Mouse (Mus musculus): ENCODE results near the gene Tnpo2. TPM values are rescaled to one million over a fixed set of nuclear protein-coding genes. Genes with fewer than 3 reads are reported as not detected.

The Tnpo2 gene
- polyA plus RNA-seq, 1 experiment from 2014 or later: 19.9 TPM

GRCm38 (mm10) chr8:84995680-84996079, 41.0 kb upstream of the Tnpo2 start:
- H3K9me3 ChIP-seq (ENCODE audit: control insufficient read depth, low read length): no peaks in the 10 kb centered on the region
- H3K9ac ChIP-seq (ENCODE audit: low read length): no peak overlapping the region; the same call in 1 of the 2 replicates
- H3K27ac ChIP-seq (ENCODE audit: low read depth, low read length): no peak overlapping the region
- no peaks in the 10 kb centered on the region; the same call in 1 of the 2 replicates for H3K27me3 ChIP-seq (ENCODE audit: control insufficient read depth, insufficient read depth, low read length)
- H3K4me1 ChIP-seq (replicated peaks; ENCODE audit: control insufficient read depth, insufficient read depth, low read length): peaks cover 3% of the 10 kb centered on the region; the same call in 1 of the 2 replicates
- DNase-seq (ENCODE audit: low spot score) (no peak), ATAC-seq (replicated peaks; ENCODE audit: low FRiP score) (no peak)
- H3K4me2 ChIP-seq (ENCODE audit: low read depth, low read length, severe bottlenecking): no peak overlapping the region
- WGBS: 21% methylated on average over 25 of the region's 25 CpGs
- no peak overlapping the region for H3K4me3 ChIP-seq (ENCODE audit: low read depth, low read length)
- H3K36me3 ChIP-seq (ENCODE audit: control insufficient read depth, insufficient read depth, low read length): no peaks in the 10 kb centered on the region

- Histone ChIP-seq H3K4me2 (ENCODE audit: low read depth, low read length, severe bottlenecking) (no peak overlapping the region), H3K27ac (ENCODE audit: low read depth, low read length) (no peak overlapping the region), H3K9me3 (ENCODE audit: control insufficient read depth, low read length) (no peaks in the 10 kb centered on the region), H3K4me1 (replicated peaks; ENCODE audit: control insufficient read depth, insufficient read depth, low read length) (no peaks in the 10 kb centered on the region; the same call in 1 of the 2 replicates), H3K9ac (ENCODE audit: low read length) (no peak overlapping the region), H3K27me3 (ENCODE audit: control insufficient read depth, insufficient read depth, low read length) (no peaks in the 10 kb centered on the region; the same call in 1 of the 2 replicates), H3K4me3 (ENCODE audit: low read depth, low read length) (no peak overlapping the region), H3K36me3 (ENCODE audit: control insufficient read depth, insufficient read depth, low read length) (no peaks in the 10 kb centered on the region)
- no peak for ATAC-seq (replicated peaks; ENCODE audit: low FRiP score)
- 75% methylated on average over 5 of the region's 5 CpGs for WGBS
- DNase-seq (ENCODE audit: low spot score): no peak
Observed at GRCm38 (mm10) chr8:84996978-84997377, 39.7 kb upstream of the Tnpo2 start.

GRCm38 (mm10) chr8:84997649-84998295, 38.9 kb upstream of the Tnpo2 start:
- DNase-seq (ENCODE audit: low spot score): peak; percentile 97
- H3K9me3 ChIP-seq (ENCODE audit: control insufficient read depth, low read length): no peaks in the 10 kb centered on the region
- H3K27ac ChIP-seq (ENCODE audit: low read depth, low read length): no peak overlapping the region
- ATAC-seq (replicated peaks; ENCODE audit: low FRiP score): peak; percentile 79
- peak overlapping the region; percentile 12; the same call in 1 of the 2 replicates for H3K4me2 ChIP-seq (ENCODE audit: low read depth, low read length, severe bottlenecking)
- H3K4me3 ChIP-seq (ENCODE audit: low read depth, low read length): no peak overlapping the region
- H3K36me3 ChIP-seq (ENCODE audit: control insufficient read depth, insufficient read depth, low read length): no peaks in the 10 kb centered on the region
- 2% methylated on average over 19 of the region's 19 CpGs for WGBS
- H3K4me1 ChIP-seq (replicated peaks; ENCODE audit: control insufficient read depth, insufficient read depth, low read length): no peaks in the 10 kb centered on the region; the same call in 1 of the 2 replicates
- H3K27me3 ChIP-seq (ENCODE audit: control insufficient read depth, insufficient read depth, low read length): no peaks in the 10 kb centered on the region; the same call in 1 of the 2 replicates
- peak overlapping the region; percentile 46; the same call in 1 of the 2 replicates for H3K9ac ChIP-seq (ENCODE audit: low read length)

- H3K36me3 ChIP-seq (ENCODE audit: control insufficient read depth, insufficient read depth, low read length): no peaks in the 10 kb centered on the region
- H3K27ac ChIP-seq (ENCODE audit: low read depth, low read length): no peak overlapping the region
- H3K9me3 ChIP-seq (ENCODE audit: control insufficient read depth, low read length): no peaks in the 10 kb centered on the region
- peaks cover 16% of the 10 kb centered on the region for H3K27me3 ChIP-seq (ENCODE audit: control insufficient read depth, insufficient read depth, low read length)
- DNase-seq (ENCODE audit: low spot score) (no peak), ATAC-seq (replicated peaks; ENCODE audit: low FRiP score) (no peak)
- H3K4me3 ChIP-seq (ENCODE audit: low read depth, low read length): no peak overlapping the region
- no peaks in the 10 kb centered on the region for H3K4me1 ChIP-seq (replicated peaks; ENCODE audit: control insufficient read depth, insufficient read depth, low read length)
- no peak overlapping the region for H3K4me2 ChIP-seq (ENCODE audit: low read depth, low read length, severe bottlenecking)
- H3K9ac ChIP-seq (ENCODE audit: low read length): no peak overlapping the region
- WGBS: 26% methylated on average over 25 of the region's 25 CpGs
Observed at GRCm38 (mm10) chr8:85007686-85008085, 29.0 kb upstream of the Tnpo2 start.

DNA sequence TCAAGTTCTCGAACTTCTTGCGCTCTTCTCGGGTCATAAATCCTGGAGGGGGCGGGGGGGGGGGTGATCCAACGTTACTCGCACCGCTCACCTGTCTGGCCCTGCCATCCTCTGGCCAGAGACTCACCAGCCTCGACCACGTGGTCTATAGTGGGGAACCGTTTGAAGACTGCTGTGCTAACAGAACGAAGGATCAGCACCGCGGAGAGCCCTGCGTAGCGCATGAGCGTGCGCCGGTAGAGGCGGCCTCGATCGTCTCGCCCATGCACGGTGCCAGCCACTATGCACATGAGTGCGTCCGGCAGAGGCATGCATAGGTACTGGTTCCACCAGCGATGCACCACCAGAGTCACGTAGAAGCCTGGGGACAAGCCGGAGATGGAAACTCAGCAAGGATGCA, 25.5 kb upstream of the Tnpo2 start:
- Histone ChIP-seq H3K4me3 (ENCODE audit: low read depth, low read length) (no peak overlapping the region), H3K27me3 (ENCODE audit: control insufficient read depth, insufficient read depth, low read length) (peaks cover 16% of the 10 kb centered on the region), H3K9ac (ENCODE audit: low read length) (no peak overlapping the region), H3K27ac (ENCODE audit: low read depth, low read length) (no peak overlapping the region), H3K36me3 (ENCODE audit: control insufficient read depth, insufficient read depth, low read length) (no peaks in the 10 kb centered on the region), H3K4me1 (replicated peaks; ENCODE audit: control insufficient read depth, insufficient read depth, low read length) (0 out of 2 replicates have a peak, but pooled peaks cover 1% of the 10 kb centered on the region), H3K9me3 (ENCODE audit: control insufficient read depth, low read length) (no peaks in the 10 kb centered on the region), H3K4me2 (ENCODE audit: low read depth, low read length, severe bottlenecking) (no peak overlapping the region)
- DNase-seq (ENCODE audit: low spot score) (no peak), ATAC-seq (replicated peaks; ENCODE audit: low FRiP score) (no peak)
- WGBS: 15% methylated on average over 28 of the region's 28 CpGs

- Histone ChIP-seq H3K27ac (ENCODE audit: low read depth, low read length) (no peak overlapping the region), H3K9me3 (ENCODE audit: control insufficient read depth, low read length) (no peaks in the 10 kb centered on the region), H3K36me3 (ENCODE audit: control insufficient read depth, insufficient read depth, low read length) (no peaks in the 10 kb centered on the region; the same call in 1 of the 2 replicates), H3K4me3 (ENCODE audit: low read depth, low read length) (peak overlapping the region; percentile 22), H3K27me3 (ENCODE audit: control insufficient read depth, insufficient read depth, low read length) (peaks cover 16% of the 10 kb centered on the region), H3K4me1 (replicated peaks; ENCODE audit: control insufficient read depth, insufficient read depth, low read length) (0 out of 2 replicates have a peak, but pooled peaks cover 1% of the 10 kb centered on the region), H3K4me2 (ENCODE audit: low read depth, low read length, severe bottlenecking) (peak overlapping the region; percentile 64), H3K9ac (ENCODE audit: low read length) (peak overlapping the region; percentile 46; the same call in 1 of the 2 replicates)
- DNase-seq (ENCODE audit: low spot score): peak; percentile 88
- ATAC-seq (replicated peaks; ENCODE audit: low FRiP score): peak; percentile 56; the same call in 1 of the 2 replicates
- 7% methylated on average over 25 of the region's 26 CpGs for WGBS
Observed at GRCm38 (mm10) chr8:85013230-85013840, 23.4 kb upstream of the Tnpo2 start.

- 53% methylated on average over 2 of the region's 2 CpGs for WGBS
- ATAC-seq (replicated peaks; ENCODE audit: low FRiP score): no peak
Observed at GRCm38 (mm10) chr8:85014431-85014830, 22.3 kb upstream of the Tnpo2 start, which contains the start of gene Best2. Gene Best2, minus strand, starts transcription at chr8:85014531.

GRCm38 (mm10) chr8:85016724-85017123, 20.0 kb upstream of the Tnpo2 start:
- Histone ChIP-seq H3K9me3 (ENCODE audit: control insufficient read depth, low read length) (no peaks in the 10 kb centered on the region), H3K4me2 (ENCODE audit: low read depth, low read length, severe bottlenecking) (no peak overlapping the region), H3K36me3 (ENCODE audit: control insufficient read depth, insufficient read depth, low read length) (peaks cover 2% of the 10 kb centered on the region; the same call in 1 of the 2 replicates), H3K4me3 (ENCODE audit: low read depth, low read length) (no peak overlapping the region), H3K27me3 (ENCODE audit: control insufficient read depth, insufficient read depth, low read length) (peaks cover 4% of the 10 kb centered on the region; the same call in 1 of the 2 replicates), H3K27ac (ENCODE audit: low read depth, low read length) (no peak overlapping the region), H3K4me1 (replicated peaks; ENCODE audit: control insufficient read depth, insufficient read depth, low read length) (0 out of 2 replicates have a peak, but pooled peaks cover 1% of the 10 kb centered on the region), H3K9ac (ENCODE audit: low read length) (no peak overlapping the region)
- 70% methylated on average over 10 of the region's 10 CpGs for WGBS
- no peak for DNase-seq (ENCODE audit: low spot score)
- ATAC-seq (replicated peaks; ENCODE audit: low FRiP score): no peak

More at GRCm38 (mm10) chr8:85014431-85014830, 22.3 kb upstream of the Tnpo2 start, which contains the start of gene Best2:
- peaks cover 2% of the 10 kb centered on the region; the same call in 1 of the 2 replicates for H3K36me3 ChIP-seq (ENCODE audit: control insufficient read depth, insufficient read depth, low read length)
- H3K4me3 ChIP-seq (ENCODE audit: low read depth, low read length): peak within 1 kb of the TSS; percentile 22
- peak within 1 kb of the TSS; percentile 64 for H3K4me2 ChIP-seq (ENCODE audit: low read depth, low read length, severe bottlenecking)
- no peak for DNase-seq (ENCODE audit: low spot score)
- H3K9me3 ChIP-seq (ENCODE audit: control insufficient read depth, low read length): no peaks in the 10 kb centered on the region
- peaks cover 16% of the 10 kb centered on the region for H3K27me3 ChIP-seq (ENCODE audit: control insufficient read depth, insufficient read depth, low read length)
- H3K4me1 ChIP-seq (replicated peaks; ENCODE audit: control insufficient read depth, insufficient read depth, low read length): 0 out of 2 replicates have a peak, but pooled peaks cover 1% of the 10 kb centered on the region
- H3K27ac ChIP-seq (ENCODE audit: low read depth, low read length): no peak within 1 kb of the TSS
- H3K9ac ChIP-seq (ENCODE audit: low read length): peak within 1 kb of the TSS; percentile 46; the same call in 1 of the 2 replicates
